Mouse (Mus musculus): ENCODE data around the gene Zfp281.

- TF ChIP-seq CTCF (IDR thresholded peaks at IDR 0.05; ENCODE audit: control insufficient read depth, insufficient read depth, insufficient read length): no peak
- TF ChIP-seq USF1 (IDR thresholded peaks at IDR 0.05; ENCODE audit: low read depth): no peak
These were observed 45.2 kb downstream of the Zfp281 start for GRCm38 (mm10) chr1:136669926-136670325.

All from C2C12 (cell line).